Mouse (Mus musculus): Measurements from ENCODE around the gene Exoc7. TPM values are rescaled to one million over a fixed set of nuclear protein-coding genes. Genes with fewer than 3 reads are reported as not detected.
"Not testable (repeated sequence)": the region's sequence is repeated elsewhere in the genome, so short reads cannot be mapped to it uniquely, and the experiment has no call there.

Gene Exoc7
- polyA plus RNA-seq, 1 experiment from 2014 or later, result 44.6 TPM

DNA sequence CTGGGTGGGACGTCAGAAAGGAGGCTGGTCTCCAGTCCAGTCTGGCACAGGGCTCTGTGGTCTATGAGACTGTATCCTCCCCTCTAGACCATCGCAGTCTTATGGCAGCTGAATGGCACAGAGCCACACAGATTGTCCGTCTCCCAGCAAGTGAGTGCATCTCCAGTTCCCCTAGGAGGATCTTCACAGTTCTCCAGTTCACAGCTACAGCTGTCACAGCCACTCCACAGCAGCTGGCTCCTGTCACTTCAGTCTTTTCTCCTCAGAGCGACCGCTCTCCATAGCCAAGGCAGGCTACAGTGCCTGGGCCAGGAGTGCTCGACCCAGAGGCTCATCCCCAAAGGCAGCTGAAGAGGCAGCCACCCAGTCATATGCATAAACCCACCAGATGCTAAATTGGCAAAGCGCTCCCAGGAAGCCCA lies 21.3 kb downstream of the Exoc7 start:
- ATAC-seq, result no peak
- WGBS, result 61% methylated on average over 7 of the region's 7 CpGs
- H3K4me1 ChIP-seq (replicated peaks; ENCODE audit: control insufficient read depth, insufficient read depth, low read length), result no peaks in the 10 kb centered on the region
- H3K9me3 ChIP-seq (ENCODE audit: control insufficient read depth), result no peaks in the 10 kb centered on the region
- H3K27ac ChIP-seq (ENCODE audit: low read depth, low read length), result no peak overlapping the region
- H3K36me3 ChIP-seq (ENCODE audit: control insufficient read depth, insufficient read depth), result peaks cover 21% of the 10 kb centered on the region
- no peak overlapping the region for H3K9ac ChIP-seq (ENCODE audit: low read depth, low read length)
- no peak overlapping the region for H3K4me2 ChIP-seq (replicated peaks; ENCODE audit: low read depth)
- H3K27me3 ChIP-seq (replicated peaks; ENCODE audit: control insufficient read depth, insufficient read depth, low read length), result peaks cover 42% of the 10 kb centered on the region
- H3K4me3 ChIP-seq (ENCODE audit: low read depth, low read length), result no peak overlapping the region
- no peak for TF ChIP-seq CTCF (IDR thresholded peaks at IDR 0.05; ENCODE audit: low read depth)

GRCm38 (mm10) chr11:116283982-116284381 lies 23.1 kb downstream of the Exoc7 start:
- Histone ChIP-seq H3K4me3 (ENCODE audit: low read depth, low read length) (no peak overlapping the region), H3K4me1 (replicated peaks; ENCODE audit: control insufficient read depth, insufficient read depth, low read length) (no peaks in the 10 kb centered on the region), H3K27ac (ENCODE audit: low read depth, low read length) (no peak overlapping the region), H3K9me3 (ENCODE audit: control insufficient read depth) (no peaks in the 10 kb centered on the region), H3K27me3 (replicated peaks; ENCODE audit: control insufficient read depth, insufficient read depth, low read length) (peaks cover 52% of the 10 kb centered on the region), H3K4me2 (replicated peaks; ENCODE audit: low read depth) (no peak overlapping the region), H3K36me3 (ENCODE audit: control insufficient read depth, insufficient read depth) (peaks cover 8% of the 10 kb centered on the region), H3K9ac (ENCODE audit: low read depth, low read length) (no peak overlapping the region)
- ATAC-seq, result no peak
- 45% methylated on average over 6 of the region's 6 CpGs for WGBS
- no peak for TF ChIP-seq CTCF (IDR thresholded peaks at IDR 0.05; ENCODE audit: low read depth)

DNA sequence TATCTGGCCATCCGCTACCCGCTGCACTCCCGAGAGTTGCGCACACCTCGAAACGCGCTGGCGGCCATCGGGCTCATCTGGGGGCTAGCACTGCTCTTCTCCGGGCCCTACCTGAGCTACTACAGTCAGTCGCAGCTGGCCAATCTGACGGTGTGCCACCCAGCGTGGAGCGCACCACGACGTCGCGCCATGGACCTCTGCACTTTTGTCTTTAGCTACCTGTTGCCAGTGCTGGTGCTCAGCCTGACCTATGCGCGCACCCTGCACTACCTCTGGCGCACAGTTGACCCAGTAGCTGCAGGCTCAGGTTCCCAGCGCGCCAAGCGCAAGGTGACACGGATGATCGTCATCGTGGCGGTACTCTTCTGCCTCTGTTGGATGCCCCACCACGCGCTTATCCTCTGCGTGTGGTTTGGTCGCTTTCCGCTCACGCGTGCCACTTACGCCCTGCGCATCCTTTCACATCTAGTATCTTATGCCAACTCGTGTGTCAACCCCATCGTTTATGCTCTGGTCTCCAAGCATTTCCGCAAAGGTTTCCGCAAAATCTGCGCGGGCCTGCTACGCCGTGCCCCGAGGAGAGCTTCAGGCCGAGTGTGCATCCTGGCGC lies 24.0 kb downstream of the Exoc7 start:
- H3K4me2 ChIP-seq (replicated peaks; ENCODE audit: low read depth), result no peak overlapping the region
- TF ChIP-seq CTCF (IDR thresholded peaks at IDR 0.05; ENCODE audit: low read depth), result no peak
- H3K4me3 ChIP-seq (ENCODE audit: low read depth, low read length), result no peak overlapping the region
- H3K4me1 ChIP-seq (replicated peaks; ENCODE audit: control insufficient read depth, insufficient read depth, low read length), result no peaks in the 10 kb centered on the region
- ATAC-seq, result no peak
- no peak overlapping the region for H3K9ac ChIP-seq (ENCODE audit: low read depth, low read length)
- H3K9me3 ChIP-seq (ENCODE audit: control insufficient read depth), result no peaks in the 10 kb centered on the region
- H3K36me3 ChIP-seq (ENCODE audit: control insufficient read depth, insufficient read depth), result no peaks in the 10 kb centered on the region; the same call in 1 of the 2 replicates
- H3K27ac ChIP-seq (ENCODE audit: low read depth, low read length), result no peak overlapping the region
- H3K27me3 ChIP-seq (replicated peaks; ENCODE audit: control insufficient read depth, insufficient read depth, low read length), result peaks cover 52% of the 10 kb centered on the region
- WGBS, result 9% methylated on average over 48 of the region's 48 CpGs

DNA sequence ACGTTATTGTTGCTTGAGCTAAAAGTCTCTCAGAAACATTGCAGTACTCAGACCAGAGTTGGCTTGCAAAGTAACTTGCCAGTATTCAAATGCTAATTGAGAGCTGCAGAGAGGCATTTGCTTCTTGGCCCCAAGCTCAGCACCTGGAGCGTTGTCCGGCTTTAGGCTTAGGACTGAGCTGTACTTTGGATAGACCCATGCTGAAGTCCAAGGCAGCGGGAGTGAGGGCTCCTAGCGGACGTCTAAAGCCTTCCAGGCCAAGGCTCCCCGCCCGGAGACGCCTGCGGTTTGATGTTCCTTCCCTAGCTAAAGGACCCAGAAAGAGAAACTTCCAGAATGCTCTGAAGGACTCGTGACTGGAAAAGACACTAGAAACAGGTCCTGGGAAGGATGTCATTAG lies 24.9 kb downstream of the Exoc7 start:
- Histone ChIP-seq H3K9me3 (ENCODE audit: control insufficient read depth) (no peaks in the 10 kb centered on the region), H3K9ac (ENCODE audit: low read depth, low read length) (no peak overlapping the region), H3K27me3 (replicated peaks; ENCODE audit: control insufficient read depth, insufficient read depth, low read length) (peaks cover 52% of the 10 kb centered on the region), H3K4me1 (replicated peaks; ENCODE audit: control insufficient read depth, insufficient read depth, low read length) (no peaks in the 10 kb centered on the region), H3K27ac (ENCODE audit: low read depth, low read length) (no peak overlapping the region), H3K36me3 (ENCODE audit: control insufficient read depth, insufficient read depth) (no peaks in the 10 kb centered on the region; the same call in 1 of the 2 replicates), H3K4me2 (replicated peaks; ENCODE audit: low read depth) (peak overlapping the region; percentile 63), H3K4me3 (ENCODE audit: low read depth, low read length) (peak overlapping the region; percentile 9; the same call in 1 of the 2 replicates)
- no peak for ATAC-seq
- WGBS, result 3% methylated on average over 11 of the region's 11 CpGs
- TF ChIP-seq CTCF (IDR thresholded peaks at IDR 0.05; ENCODE audit: low read depth), result peak; percentile 50

- H3K9me3 ChIP-seq (ENCODE audit: control insufficient read depth), result no peaks in the 10 kb centered on the region
- H3K27ac ChIP-seq (ENCODE audit: low read depth, low read length), result no peak overlapping the region
- H3K4me2 ChIP-seq (replicated peaks; ENCODE audit: low read depth), result peak overlapping the region; percentile 63
- H3K27me3 ChIP-seq (replicated peaks; ENCODE audit: control insufficient read depth, insufficient read depth, low read length), result peaks cover 52% of the 10 kb centered on the region
- no peak for ATAC-seq
- H3K9ac ChIP-seq (ENCODE audit: low read depth, low read length), result peak overlapping the region; percentile 11; the same call in 1 of the 2 replicates
- 2% methylated on average over 18 of the region's 18 CpGs for WGBS
- TF ChIP-seq CTCF (IDR thresholded peaks at IDR 0.05; ENCODE audit: low read depth), result no peak
- H3K36me3 ChIP-seq (ENCODE audit: control insufficient read depth, insufficient read depth), result no peaks in the 10 kb centered on the region; the same call in 1 of the 2 replicates
- H3K4me1 ChIP-seq (replicated peaks; ENCODE audit: control insufficient read depth, insufficient read depth, low read length), result no peaks in the 10 kb centered on the region
- peak overlapping the region; percentile 38 for H3K4me3 ChIP-seq (ENCODE audit: low read depth, low read length)
These were observed 25.4 kb downstream of the Exoc7 start for GRCm38 (mm10) chr11:116281671-116282070.

GRCm38 (mm10) chr11:116280751-116281663 lies 26.0 kb downstream of the Exoc7 start, which contains the start of gene Galr2:
TSS of gene Galr2 (plus strand) at chr11:116280939.
- Histone ChIP-seq H3K27ac (ENCODE audit: low read depth, low read length) (no peak within 1 kb of the TSS), H3K27me3 (replicated peaks; ENCODE audit: control insufficient read depth, insufficient read depth, low read length) (peaks cover 52% of the 10 kb centered on the region), H3K36me3 (ENCODE audit: control insufficient read depth, insufficient read depth) (no peaks in the 10 kb centered on the region; the same call in 1 of the 2 replicates), H3K9me3 (ENCODE audit: control insufficient read depth) (no peaks in the 10 kb centered on the region), H3K4me1 (replicated peaks; ENCODE audit: control insufficient read depth, insufficient read depth, low read length) (no peaks in the 10 kb centered on the region), H3K4me2 (replicated peaks; ENCODE audit: low read depth) (peak within 1 kb of the TSS; percentile 63), H3K9ac (ENCODE audit: low read depth, low read length) (peak within 1 kb of the TSS; percentile 11; the same call in 1 of the 2 replicates), H3K4me3 (ENCODE audit: low read depth, low read length) (peak within 1 kb of the TSS; percentile 38)
- peak; percentile 21; the same call in 1 of the 2 replicates for ATAC-seq
- TF ChIP-seq CTCF (IDR thresholded peaks at IDR 0.05; ENCODE audit: low read depth), result peak; percentile 28; the same call in 1 of the 2 replicates
- 7% methylated on average over 48 of the region's 48 CpGs for WGBS

DNA sequence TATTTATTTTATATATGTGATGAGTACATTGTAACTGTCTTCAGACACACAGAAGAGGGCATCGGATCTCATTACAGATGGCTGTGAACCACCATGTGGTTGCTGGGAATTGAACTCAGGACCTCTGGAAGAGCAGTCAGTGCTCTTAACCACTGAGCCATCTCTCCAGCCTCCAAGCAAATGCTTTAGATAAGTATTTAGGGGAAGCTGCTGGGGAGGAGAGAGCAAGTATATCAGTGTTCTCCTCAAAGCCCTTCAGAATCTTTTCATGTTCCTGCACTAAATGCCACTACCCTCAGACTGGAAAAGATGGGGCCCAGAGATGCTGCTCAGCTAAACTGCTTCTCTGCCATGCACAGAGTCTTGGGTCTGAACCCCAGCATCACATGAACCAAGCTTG lies 29.8 kb downstream of the Exoc7 start:
- H3K9me3 ChIP-seq (ENCODE audit: control insufficient read depth); H3K27ac ChIP-seq (ENCODE audit: low read depth, low read length); H3K36me3 ChIP-seq (ENCODE audit: control insufficient read depth, insufficient read depth); H3K4me1 ChIP-seq (replicated peaks; ENCODE audit: control insufficient read depth, insufficient read depth, low read length); H3K4me3 ChIP-seq (ENCODE audit: low read depth, low read length); H3K9ac ChIP-seq (ENCODE audit: low read depth, low read length); ATAC-seq; H3K4me2 ChIP-seq (replicated peaks; ENCODE audit: low read depth): not testable (repeated sequence)
- 81% methylated on average over 1 of the region's 1 CpGs for WGBS
- peaks cover 23% of the 10 kb centered on the region for H3K27me3 ChIP-seq (replicated peaks; ENCODE audit: control insufficient read depth, insufficient read depth, low read length)

All from intestine, postnatal 0 days (tissue).